ENCODE assay signal across 14 mouse cellular contexts in the genomic region with DNA sequence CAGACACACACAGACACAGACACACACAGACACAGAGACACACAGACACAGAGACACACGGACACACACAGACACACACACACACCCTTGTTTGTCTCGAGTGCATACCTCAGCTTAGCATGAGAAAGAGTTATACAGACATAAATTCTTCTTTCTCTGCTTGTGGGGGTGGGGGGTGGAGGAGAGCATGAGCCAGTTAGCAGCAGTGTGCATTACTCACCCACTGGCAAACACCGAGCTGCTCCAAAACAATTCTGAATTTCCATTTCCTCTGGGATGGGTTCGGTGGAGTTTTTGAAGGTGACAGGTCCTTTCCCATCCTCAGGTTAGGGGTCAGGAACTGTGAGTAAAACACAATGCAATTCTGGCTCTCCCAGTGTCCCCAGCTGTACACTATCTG. TPM values are rescaled to one million over a fixed set of nuclear protein-coding genes. Genes with fewer than 3 reads are reported as not detected.
"Had no signal": no experiment of that assay in that cellular context is flagged by ENCODE, and none has a peak within 500 bp of the region (broad histone marks: within the 10 kb centered on the region; RNA-seq: fewer than 3 reads in every experiment).

No protein-coding gene starts in this region.

- DNase-seq: kidney, adult 8-10 months; kidney, postnatal 10 days; kidney, postnatal 36 days; layer of hippocampus, adult 9-11 months; lung, adult 18-20 months; lung, postnatal 10 days; lung, postnatal 36 days; right cerebral cortex, postnatal 25 days; spleen, adult 18-20 months; thymus, postnatal 25 days had no signal

- ATAC-seq: liver, embryonic 12.5 days; midbrain, embryonic 13.5 days; midbrain, embryonic 16.5 days had no signal

RNA-seq across cellular contexts. Expression of gene Cdk18, which starts 40.5 kb away (rescaled TPM):
- total RNA-seq: monocyte, adult 5-6 weeks had no signal
